Mouse (Mus musculus) liver, embryonic 11.5 days (tissue): ENCODE measurements at regions not wholly inside any gene's neighbourhood (a gene's known extent, or its start where the extent isn't known, plus 50 kb on each side); places are given as distances from the start of the nearest gene placed in this dataset.

Source experiments
- ATAC-seq: fragments of 200-750 bp; cut with Nextera tagmentation; replicated peaks from 2 replicates; pipeline ENCODE4 v1.8.0; 2017; ENCODE audit warnings: moderate number of reproducible peaks, mild to moderate bottlenecking, moderate TSS enrichment, moderate library complexity; ENCODE audit not compliant: low FRiP score
- DNase-seq: peaks from one replicate; pipeline ENCODE4 v3.0.0-alpha.2; 2017; ENCODE audit warnings: low spot score
- H3K27ac ChIP-seq: fragments of 300-500 bp; sonication (generic); 2 replicates; pipeline ENCODE4 v1.5.1; 2014; ENCODE audit warnings: mild to moderate bottlenecking, low read depth, low read length, control low read depth
- H3K27me3 ChIP-seq: fragments of 300-500 bp; sonication (generic); replicated peaks from 2 replicates; pipeline ENCODE4 v1.6.1; 2014; ENCODE audit warnings: low read length, mixed read lengths; ENCODE audit not compliant: control insufficient read depth, insufficient read depth
- H3K36me3 ChIP-seq: fragments of 300-500 bp; sonication (generic); 2 replicates; pipeline ENCODE4 v1.6.1; 2014; ENCODE audit warnings: mild to moderate bottlenecking, low read length, moderate library complexity, mixed read lengths; ENCODE audit not compliant: control insufficient read depth, insufficient read depth
- H3K4me1 ChIP-seq: fragments of 300-500 bp; sonication (generic); replicated peaks from 2 replicates; pipeline ENCODE4 v1.6.1; 2014; ENCODE audit warnings: low read length, mixed read lengths; ENCODE audit not compliant: control insufficient read depth, insufficient read depth
- H3K4me2 ChIP-seq: fragments of 300-500 bp; sonication (generic); 2 replicates; pipeline ENCODE4 v1.6.1; 2014; ENCODE audit warnings: mild to moderate bottlenecking, control low read depth, moderate library complexity
- H3K4me3 ChIP-seq: fragments of 300-500 bp; sonication (generic); 2 replicates; pipeline ENCODE4 v1.5.1; 2014; ENCODE audit warnings: low read depth, low read length, control low read depth
- H3K9ac ChIP-seq: fragments of 300-500 bp; sonication (generic); 2 replicates; pipeline ENCODE4 v1.6.1; 2014; ENCODE audit warnings: low read depth, low read length, control low read depth
- H3K9me3 ChIP-seq: fragments of 300-500 bp; sonication (generic); 2 replicates; pipeline ENCODE4 v1.6.1; 2016; ENCODE audit warnings: low read length, inconsistent platforms, mixed read lengths; ENCODE audit not compliant: control insufficient read depth
- WGBS: fragments of 180-500 bp; shearing (Covaris S2); extraction: QIAGEN DNeasy Blood & Tissue Kit; methylation state at CpG from one replicate; pipeline ENCODE4 v1.1.7; 2014; 5-methylcytosine and 5-hydroxymethylcytosine counted together

- DNase-seq: no peak
Observed at GRCm38 (mm10) chr17:94165305-94165860, 584.4 kb downstream of the Mettl4 start.

GRCm38 (mm10) chr17:94144298-94144697 lies 605.5 kb downstream of the Mettl4 start:
- Histone ChIP-seq H3K4me1 (no peaks in the 10 kb centered on the region), H3K36me3 (no peaks in the 10 kb centered on the region), H3K4me2 (no peak overlapping the region), H3K9me3 (no peaks in the 10 kb centered on the region), H3K9ac (no peak overlapping the region), H3K4me3 (no peak overlapping the region), H3K27me3 (no peaks in the 10 kb centered on the region), H3K27ac (no peak overlapping the region)
- no peak for ATAC-seq
- DNase-seq: no peak

More at GRCm38 (mm10) chr17:94165305-94165860, 584.4 kb downstream of the Mettl4 start:
- Histone ChIP-seq H3K36me3 (no peaks in the 10 kb centered on the region), H3K9me3 (no peaks in the 10 kb centered on the region), H3K4me1 (no peaks in the 10 kb centered on the region), H3K27ac (no peak overlapping the region), H3K4me3 (no peak overlapping the region), H3K9ac (no peak overlapping the region), H3K27me3 (no peaks in the 10 kb centered on the region), H3K4me2 (no peak overlapping the region)
- 80% methylated on average over 2 of the region's 2 CpGs for WGBS
- no peak for ATAC-seq

DNA sequence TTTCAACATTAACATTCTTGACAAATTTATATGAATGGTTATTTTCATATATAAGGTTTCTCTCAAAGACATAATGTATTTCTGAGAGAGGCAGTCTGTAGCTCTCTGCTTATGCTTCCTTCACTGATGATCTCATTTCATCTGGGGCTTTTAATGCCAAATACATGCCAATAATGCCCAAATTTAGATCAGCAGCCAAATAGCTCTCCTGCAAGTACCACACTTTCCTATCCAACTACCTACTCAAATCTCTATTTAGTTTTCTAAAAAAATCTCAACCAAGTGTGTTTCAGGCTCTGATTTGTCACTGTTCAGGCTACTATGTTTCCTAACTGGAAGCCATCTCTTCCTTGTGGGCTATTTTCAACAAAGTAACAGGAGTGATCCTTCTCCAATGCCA lies 616.6 kb downstream of the Mettl4 start:
- H3K4me1 ChIP-seq: no peaks in the 10 kb centered on the region
- no peak overlapping the region for H3K4me3 ChIP-seq
- no peaks in the 10 kb centered on the region for H3K9me3 ChIP-seq
- H3K27me3 ChIP-seq: no peaks in the 10 kb centered on the region
- no peak overlapping the region for H3K27ac ChIP-seq
- no peak overlapping the region for H3K4me2 ChIP-seq
- DNase-seq (no peak), ATAC-seq (no peak)
- H3K9ac ChIP-seq: no peak overlapping the region
- H3K36me3 ChIP-seq: no peaks in the 10 kb centered on the region

DNA sequence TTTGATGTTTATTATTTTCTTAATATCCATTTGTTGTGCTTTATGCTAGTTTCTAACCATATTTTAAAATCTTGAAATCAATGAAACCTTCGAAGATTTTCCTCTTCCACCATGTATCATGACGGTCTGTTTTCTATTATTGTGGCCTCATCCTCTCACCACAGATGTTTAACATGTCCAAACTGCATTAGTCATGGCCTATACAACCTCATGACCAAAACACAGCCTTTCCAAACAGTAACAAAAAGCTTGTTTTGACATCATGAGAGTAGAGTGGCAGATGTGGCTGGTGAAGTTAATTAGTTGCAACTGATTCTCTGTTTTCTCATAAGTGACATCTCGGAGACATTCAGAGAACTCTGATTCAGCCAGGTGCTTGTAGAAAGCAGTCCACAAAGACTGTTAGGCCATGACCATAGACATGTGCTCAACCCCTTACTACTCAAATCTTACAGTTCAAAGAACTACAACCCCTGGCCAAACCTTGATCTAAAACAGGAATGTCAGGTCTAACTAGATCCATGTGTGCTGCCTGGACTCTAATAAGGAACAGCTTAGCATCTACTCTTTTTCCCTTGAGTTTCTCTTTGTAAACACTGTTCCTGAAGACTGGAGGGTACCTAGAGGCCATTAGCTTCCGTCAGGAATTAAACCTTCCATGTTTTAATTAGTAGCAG lies 655.7 kb downstream of the Mettl4 start:
- Histone ChIP-seq H3K9ac (no peak overlapping the region), H3K36me3 (no peaks in the 10 kb centered on the region), H3K4me3 (no peak overlapping the region), H3K4me2 (no peak overlapping the region), H3K4me1 (no peaks in the 10 kb centered on the region), H3K27me3 (no peaks in the 10 kb centered on the region), H3K9me3 (no peaks in the 10 kb centered on the region), H3K27ac (no peak overlapping the region)
- no peak for DNase-seq
- WGBS: 72% methylated on average over 4 of the region's 4 CpGs
- no peak for ATAC-seq

- DNase-seq: no peak
- H3K9me3 ChIP-seq: no peaks in the 10 kb centered on the region
- H3K4me3 ChIP-seq: no peak overlapping the region
- no peaks in the 10 kb centered on the region for H3K27me3 ChIP-seq
- no peak for ATAC-seq
- H3K4me2 ChIP-seq: no peak overlapping the region
- no peaks in the 10 kb centered on the region for H3K4me1 ChIP-seq
- no peak overlapping the region for H3K9ac ChIP-seq
- 66% methylated on average over 3 of the region's 3 CpGs for WGBS
- no peak overlapping the region for H3K27ac ChIP-seq
- H3K36me3 ChIP-seq: no peaks in the 10 kb centered on the region
Observed at GRCm38 (mm10) chr17:94054436-94055060, 695.3 kb downstream of the Mettl4 start.

- Histone ChIP-seq H3K9ac (no peak overlapping the region), H3K27ac (no peak overlapping the region), H3K9me3 (no peaks in the 10 kb centered on the region), H3K4me3 (no peak overlapping the region), H3K36me3 (no peaks in the 10 kb centered on the region), H3K27me3 (no peaks in the 10 kb centered on the region), H3K4me2 (no peak overlapping the region), H3K4me1 (no peaks in the 10 kb centered on the region)
- DNase-seq: no peak
- 85% methylated on average over 2 of the region's 2 CpGs for WGBS
- no peak for ATAC-seq
Observed at GRCm38 (mm10) chr17:94048475-94048874, 701.3 kb downstream of the Mettl4 start.

GRCm38 (mm10) chr17:94038221-94038620 lies 711.6 kb downstream of the Mettl4 start:
- no peak overlapping the region for H3K9ac ChIP-seq
- H3K27me3 ChIP-seq: no peaks in the 10 kb centered on the region
- H3K4me2 ChIP-seq: no peak overlapping the region
- no peaks in the 10 kb centered on the region for H3K36me3 ChIP-seq
- DNase-seq (no peak), ATAC-seq (no peak)
- 83% methylated on average over 5 of the region's 5 CpGs for WGBS
- no peaks in the 10 kb centered on the region for H3K9me3 ChIP-seq
- no peaks in the 10 kb centered on the region for H3K4me1 ChIP-seq
- H3K27ac ChIP-seq: no peak overlapping the region
- H3K4me3 ChIP-seq: no peak overlapping the region

- Histone ChIP-seq H3K36me3 (no peaks in the 10 kb centered on the region), H3K4me3 (no peak overlapping the region), H3K4me2 (no peak overlapping the region), H3K9me3 (no peaks in the 10 kb centered on the region), H3K27me3 (no peaks in the 10 kb centered on the region), H3K9ac (no peak overlapping the region), H3K4me1 (no peaks in the 10 kb centered on the region), H3K27ac (no peak overlapping the region)
- no peak for ATAC-seq
- no peak for DNase-seq
- WGBS: 76% methylated on average over 2 of the region's 2 CpGs
Observed at GRCm38 (mm10) chr17:94012386-94012785, 737.4 kb downstream of the Mettl4 start.

DNA sequence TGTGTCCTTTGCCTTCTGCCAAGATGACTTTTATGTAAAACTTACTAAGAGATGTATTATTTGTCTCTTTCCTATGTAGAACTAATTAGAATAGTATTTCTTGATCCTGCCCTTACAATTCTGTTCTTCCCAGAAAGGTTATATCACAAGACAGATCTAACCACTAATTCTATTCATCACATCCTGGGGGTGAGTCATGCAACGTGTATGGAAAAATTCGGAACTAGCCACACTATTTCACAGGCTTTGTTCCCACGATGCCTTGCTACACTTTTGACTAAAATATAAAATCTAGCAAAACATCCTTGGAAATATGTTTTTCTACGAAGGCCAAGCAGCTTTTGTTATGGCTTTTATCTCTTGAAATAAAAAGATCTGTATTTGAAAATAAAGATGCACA lies 747.7 kb downstream of the Mettl4 start:
- 68% methylated on average over 4 of the region's 4 CpGs for WGBS
- H3K4me2 ChIP-seq: no peak overlapping the region
- no peak for DNase-seq

More for the DNA sequence above, 747.7 kb downstream of the Mettl4 start:
- Histone ChIP-seq H3K9ac (no peak overlapping the region), H3K27me3 (no peaks in the 10 kb centered on the region), H3K9me3 (no peaks in the 10 kb centered on the region), H3K36me3 (no peaks in the 10 kb centered on the region), H3K4me1 (no peaks in the 10 kb centered on the region), H3K27ac (no peak overlapping the region), H3K4me3 (no peak overlapping the region)
- ATAC-seq: no peak
